Mouse (Mus musculus): Measurements from ENCODE around the gene Akap6. TPM values are rescaled to one million over a fixed set of nuclear protein-coding genes. Genes with fewer than 3 reads are reported as not detected.
A peak's percentile ranks its signal among the peaks of the same experiment; 100 is the strongest.

Akap6 gene
- total and polyA plus RNA-seq, 3 experiments: not detected

DNA sequence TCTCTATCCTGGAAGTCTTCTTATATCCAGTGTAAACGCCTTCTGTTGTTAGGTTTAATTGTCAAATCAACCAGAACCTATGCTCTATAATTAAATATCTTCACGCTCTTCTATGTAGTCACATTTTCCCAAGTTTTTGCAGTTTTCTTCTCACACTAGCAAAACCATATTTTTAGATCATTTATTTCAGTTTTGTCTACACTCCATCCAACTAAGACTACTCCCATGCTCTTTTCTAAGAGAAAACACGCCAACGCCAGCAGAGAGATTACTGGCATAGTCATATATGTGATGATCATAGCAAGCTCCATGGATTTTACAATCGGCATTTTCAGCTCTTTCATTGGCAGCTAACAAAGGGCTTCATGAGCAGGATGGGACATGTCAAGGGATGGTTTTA, 341.5 kb downstream of the Akap6 start:
- no peaks in the 10 kb centered on the region for H3K4me1 ChIP-seq (ENCODE audit: control insufficient read depth in 1 of 2, insufficient read depth in 2 of 2, low read length in 2 of 2)
- no peaks in the 10 kb centered on the region for H3K79me2 ChIP-seq (ENCODE audit: control insufficient read depth, insufficient read depth, low read length, poor library complexity)
- H3K36me3 ChIP-seq (ENCODE audit: control insufficient read depth in 1 of 2, insufficient read depth in 2 of 2, low read length in 2 of 2): no peaks in the 10 kb centered on the region
- H3K27me3 ChIP-seq (ENCODE audit: control insufficient read depth in 1 of 2, insufficient read depth in 2 of 2, low read length in 2 of 2): no peaks in the 10 kb centered on the region
- no peak overlapping the region for H3K4me3 ChIP-seq (ENCODE audit: control insufficient read depth in 1 of 2, insufficient read depth in 1 of 2, low read depth in 2 of 2, low read length in 2 of 2)
- H3K9me3 ChIP-seq (replicated peaks; ENCODE audit: insufficient read depth, low read length): no peaks in the 10 kb centered on the region
- H3K9ac ChIP-seq (ENCODE audit: control insufficient read depth, low read depth, low read length, poor library complexity, severe bottlenecking): no peak overlapping the region
- no peak overlapping the region for H3K27ac ChIP-seq (ENCODE audit: control insufficient read depth, low read depth, low read length)
- no peak for TF ChIP-seq EP300 (IDR thresholded peaks at IDR 0.05; ENCODE audit: low read depth in 1 of 2, low read length in 2 of 2)
- no peak for TF ChIP-seq USF1 (IDR thresholded peaks at IDR 0.05; ENCODE audit: low read depth, low read length)
- TF ChIP-seq TCF12 (IDR thresholded peaks at IDR 0.05; ENCODE audit: low read depth, low read length): no peak
- no peak for TF ChIP-seq ZC3H11A (IDR thresholded peaks at IDR 0.05; ENCODE audit: low read depth, low read length)
- TF ChIP-seq MXI1 (IDR thresholded peaks at IDR 0.05; ENCODE audit: low read depth, low read length): no peak
- TF ChIP-seq USF2 (IDR thresholded peaks at IDR 0.05; ENCODE audit: borderline replicate concordance in 1 of 2, insufficient read depth in 1 of 2, low read depth in 1 of 2, low read length in 2 of 2): no peak
- TF ChIP-seq POLR2AphosphoS2 (IDR thresholded peaks at IDR 0.05; ENCODE audit: low read length): no peak
- DNase-seq (ENCODE audit: low read depth, low spot score): no peak

GRCm38 (mm10) chr12:53042739-53043138, 343.6 kb downstream of the Akap6 start:
- H3K36me3 ChIP-seq (ENCODE audit: control insufficient read depth in 1 of 2, insufficient read depth in 2 of 2, low read length in 2 of 2): no peaks in the 10 kb centered on the region

DNA sequence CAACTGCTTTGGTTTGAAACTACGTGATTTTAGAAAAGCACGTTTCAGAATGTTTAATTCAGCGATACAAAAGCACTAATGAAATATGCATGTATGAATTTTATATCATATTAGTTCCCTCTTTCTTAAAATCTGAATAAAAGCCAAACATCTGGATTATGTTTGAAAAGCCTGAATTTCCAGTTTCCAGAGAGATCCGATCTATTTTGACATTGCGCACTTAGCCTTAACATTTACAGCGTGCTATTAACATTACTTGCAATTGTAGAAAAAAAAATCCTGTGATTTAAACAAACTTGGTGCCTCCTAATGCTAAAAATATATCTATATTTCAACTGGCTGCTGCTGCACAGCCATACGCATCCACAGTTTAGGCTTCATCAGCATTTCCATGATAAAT, 358.4 kb downstream of the Akap6 start:
- Histone ChIP-seq H3K27me3 (ENCODE audit: control insufficient read depth in 1 of 2, insufficient read depth in 2 of 2, low read length in 2 of 2) (no peaks in the 10 kb centered on the region), H3K9ac (ENCODE audit: control insufficient read depth, low read depth, low read length, poor library complexity, severe bottlenecking) (no peak overlapping the region), H3K9me3 (replicated peaks; ENCODE audit: insufficient read depth, low read length) (no peaks in the 10 kb centered on the region), H3K4me1 (ENCODE audit: control insufficient read depth in 1 of 2, insufficient read depth in 2 of 2, low read length in 2 of 2) (no peaks in the 10 kb centered on the region), H3K4me3 (ENCODE audit: control insufficient read depth in 1 of 2, insufficient read depth in 1 of 2, low read depth in 2 of 2, low read length in 2 of 2) (no peak overlapping the region), H3K27ac (ENCODE audit: control insufficient read depth, low read depth, low read length) (no peak overlapping the region), H3K79me2 (ENCODE audit: control insufficient read depth, insufficient read depth, low read length, poor library complexity) (no peaks in the 10 kb centered on the region), H3K36me3 (ENCODE audit: control insufficient read depth in 1 of 2, insufficient read depth in 2 of 2, low read length in 2 of 2) (no peaks in the 10 kb centered on the region)
- TF ChIP-seq TBP (IDR thresholded peaks at IDR 0.05; ENCODE audit: low read depth, low read length) (no peak), USF1 (IDR thresholded peaks at IDR 0.05; ENCODE audit: low read depth, low read length) (no peak), TCF12 (IDR thresholded peaks at IDR 0.05; ENCODE audit: low read depth, low read length) (no peak), ZNF384 (IDR thresholded peaks at IDR 0.05; ENCODE audit: low read depth, low read length) (no peak), CTCF (IDR thresholded peaks at IDR 0.05 in 2 of 3, conservative IDR thresholded peaks at IDR 0.05 in 1 of 3; ENCODE audit: control insufficient read depth in 1 of 3, insufficient read depth in 1 of 3, low read depth in 2 of 3, low read length in 3 of 3, poor library complexity in 1 of 3, severe bottlenecking in 1 of 3) (no peak), USF2 (IDR thresholded peaks at IDR 0.05; ENCODE audit: borderline replicate concordance in 1 of 2, insufficient read depth in 1 of 2, low read depth in 1 of 2, low read length in 2 of 2) (no peak), MAZ (IDR thresholded peaks at IDR 0.05; ENCODE audit: low read depth, low read length) (no peak), HCFC1 (IDR thresholded peaks at IDR 0.05; ENCODE audit: low read depth, low read length) (no peak), SMC3 (IDR thresholded peaks at IDR 0.05; ENCODE audit: low read depth, low read length) (no peak), ZKSCAN1 (IDR thresholded peaks at IDR 0.05; ENCODE audit: low read depth, low read length) (no peak), E2F4 (IDR thresholded peaks at IDR 0.05; ENCODE audit: borderline replicate concordance, low read depth, low read length) (no peak), POLR2AphosphoS2 (IDR thresholded peaks at IDR 0.05; ENCODE audit: low read length) (no peak), SIN3A (IDR thresholded peaks at IDR 0.05; ENCODE audit: low read length) (no peak), MAFK (IDR thresholded peaks at IDR 0.05; ENCODE audit: borderline replicate concordance, low read depth, low read length) (no peak)
- no peak for DNase-seq (ENCODE audit: low read depth, low spot score)

More at GRCm38 (mm10) chr12:53042739-53043138, 343.6 kb downstream of the Akap6 start:
- Histone ChIP-seq H3K79me2 (ENCODE audit: control insufficient read depth, insufficient read depth, low read length, poor library complexity) (no peaks in the 10 kb centered on the region), H3K9ac (ENCODE audit: control insufficient read depth, low read depth, low read length, poor library complexity, severe bottlenecking) (no peak overlapping the region), H3K4me3 (ENCODE audit: control insufficient read depth in 1 of 2, insufficient read depth in 1 of 2, low read depth in 2 of 2, low read length in 2 of 2) (no peak overlapping the region), H3K9me3 (replicated peaks; ENCODE audit: insufficient read depth, low read length) (no peaks in the 10 kb centered on the region), H3K27ac (ENCODE audit: control insufficient read depth, low read depth, low read length) (no peak overlapping the region), H3K4me1 (ENCODE audit: control insufficient read depth in 1 of 2, insufficient read depth in 2 of 2, low read length in 2 of 2) (no peaks in the 10 kb centered on the region), H3K27me3 (ENCODE audit: control insufficient read depth in 1 of 2, insufficient read depth in 2 of 2, low read length in 2 of 2) (no peaks in the 10 kb centered on the region)
- DNase-seq (ENCODE audit: low read depth, low spot score): peak; percentile 4
- TF ChIP-seq MYB (IDR thresholded peaks at IDR 0.05; ENCODE audit: low read depth, low read length) (no peak), UBTF (IDR thresholded peaks at IDR 0.05; ENCODE audit: borderline replicate concordance, insufficient read depth, low read depth, low read length) (no peak), RAD21 (IDR thresholded peaks at IDR 0.05; ENCODE audit: low read depth, low read length) (peak; percentile 39), TAL1 (IDR thresholded peaks at IDR 0.05; ENCODE audit: low read length) (no peak), USF1 (IDR thresholded peaks at IDR 0.05; ENCODE audit: low read depth, low read length) (no peak), MAX (IDR thresholded peaks at IDR 0.05; ENCODE audit: low read length) (no peak), SMC3 (IDR thresholded peaks at IDR 0.05; ENCODE audit: low read depth, low read length) (peak; percentile 50), ZMIZ1 (IDR thresholded peaks at IDR 0.05; ENCODE audit: low read depth, low read length) (no peak), RCOR1 (IDR thresholded peaks at IDR 0.05; ENCODE audit: low read depth, low read length) (no peak), BHLHE40 (IDR thresholded peaks at IDR 0.05; ENCODE audit: borderline replicate concordance, low read depth, low read length) (no peak), CTCF (IDR thresholded peaks at IDR 0.05 in 2 of 3, conservative IDR thresholded peaks at IDR 0.05 in 1 of 3; ENCODE audit: control insufficient read depth in 1 of 3, insufficient read depth in 1 of 3, low read depth in 2 of 3, low read length in 3 of 3, poor library complexity in 1 of 3, severe bottlenecking in 1 of 3) (peak in 2 of 3 experiments; percentile 36 to 39; a peak in 5 of 6 replicates), NRF1 (IDR thresholded peaks at IDR 0.05; ENCODE audit: insufficient read depth, low read depth, low read length, poor library complexity, severe bottlenecking) (no peak), POLR2AphosphoS5 (IDR thresholded peaks at IDR 0.05; ENCODE audit: borderline replicate concordance, low read depth, low read length) (no peak)
